Mouse (Mus musculus): ENCODE measurements around the gene Traf3. TPM values are rescaled to one million over a fixed set of nuclear protein-coding genes. Genes with fewer than 3 reads are reported as not detected.
A peak's percentile ranks its signal among the peaks of the same experiment; 100 is the strongest.

Gene Traf3
- total and polyA plus RNA-seq, 2 experiments from 2014 or later = 14.9 to 40.2 TPM

DNA sequence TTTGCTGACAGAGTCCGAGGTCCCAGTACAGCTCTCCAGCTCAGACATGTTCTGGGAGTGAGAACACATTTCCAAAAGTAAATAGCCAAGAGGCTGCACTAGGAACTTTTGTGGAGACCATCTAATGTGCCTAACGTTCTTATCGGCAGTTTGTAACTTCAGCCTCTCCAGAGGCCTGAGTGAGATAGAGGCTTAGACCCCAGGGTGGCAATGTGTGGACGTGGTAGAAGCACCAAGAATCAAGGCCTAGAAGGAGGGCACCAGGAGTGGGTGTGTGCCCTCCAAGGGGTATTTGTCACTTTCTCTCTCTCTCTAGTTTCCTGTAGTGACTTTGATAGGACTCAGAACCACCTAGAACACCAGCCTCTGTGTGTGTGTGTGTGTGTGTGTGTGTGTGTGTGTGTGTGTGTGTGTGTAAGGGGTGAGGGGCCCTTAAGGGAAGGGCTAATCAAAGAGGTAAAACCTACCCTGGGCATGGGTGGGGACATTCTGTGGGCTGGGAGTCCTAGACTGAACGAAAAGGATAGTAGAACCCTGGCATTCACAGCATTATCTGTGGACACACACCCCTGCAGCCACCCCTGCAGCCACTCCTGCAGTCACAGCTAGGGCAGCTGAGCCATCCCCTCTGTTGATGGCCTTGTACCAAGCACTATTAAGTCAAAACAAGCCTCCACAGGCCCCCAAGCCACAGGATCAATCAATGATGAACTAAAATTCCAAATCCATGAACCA is 14.6 kb upstream of the Traf3 start:
- no peak for DNase-seq (ENCODE audit: low spot score)
- H3K27ac ChIP-seq (ENCODE audit: low read depth, low read length) = no peak overlapping the region
- H3K4me2 ChIP-seq (ENCODE audit: low read depth, low read length, poor library complexity, severe bottlenecking) = no peak overlapping the region
- H3K9me3 ChIP-seq (ENCODE audit: low read length) = no peaks in the 10 kb centered on the region
- no peak for ATAC-seq (ENCODE audit: low FRiP score)
- no peak overlapping the region for H3K4me3 ChIP-seq (ENCODE audit: low read depth, low read length)
- H3K4me1 ChIP-seq (ENCODE audit: insufficient read depth, low read length) = no peaks in the 10 kb centered on the region
- WGBS = 79% methylated on average over 5 of the region's 5 CpGs
- TF ChIP-seq CTCF (IDR thresholded peaks at IDR 0.05) = no peak
- H3K36me3 ChIP-seq (ENCODE audit: insufficient read depth, low read length) = no peaks in the 10 kb centered on the region
- no peaks in the 10 kb centered on the region for H3K27me3 ChIP-seq (ENCODE audit: insufficient read depth, low read length)
- no peak overlapping the region for H3K9ac ChIP-seq (replicated peaks; ENCODE audit: low read length, poor library complexity, severe bottlenecking)

DNA sequence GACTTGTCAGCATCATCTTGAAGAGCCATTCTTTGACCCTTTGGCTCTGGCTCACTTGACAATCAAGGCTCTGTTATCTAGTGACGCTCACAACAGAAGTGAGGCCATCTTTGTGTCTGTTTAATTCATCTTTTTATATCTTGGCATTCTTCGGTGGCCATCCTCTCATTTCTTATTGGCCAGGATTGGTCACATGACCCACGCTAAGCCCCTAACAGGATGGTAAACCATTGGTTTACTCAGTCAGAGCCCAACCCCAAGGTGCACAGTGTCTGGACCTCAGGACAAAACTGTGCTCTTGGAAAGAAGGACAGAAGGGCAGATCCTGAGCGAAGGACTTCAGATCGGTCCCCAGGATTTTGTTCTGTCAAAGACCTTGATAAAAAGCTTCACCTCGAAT is 13.6 kb upstream of the Traf3 start:
- Histone ChIP-seq H3K36me3 (ENCODE audit: insufficient read depth, low read length) (no peaks in the 10 kb centered on the region), H3K27me3 (ENCODE audit: insufficient read depth, low read length) (no peaks in the 10 kb centered on the region), H3K4me1 (ENCODE audit: insufficient read depth, low read length) (no peaks in the 10 kb centered on the region), H3K9ac (replicated peaks; ENCODE audit: low read length, poor library complexity, severe bottlenecking) (no peak overlapping the region), H3K9me3 (ENCODE audit: low read length) (no peaks in the 10 kb centered on the region), H3K4me3 (ENCODE audit: low read depth, low read length) (no peak overlapping the region), H3K27ac (ENCODE audit: low read depth, low read length) (no peak overlapping the region), H3K4me2 (ENCODE audit: low read depth, low read length, poor library complexity, severe bottlenecking) (no peak overlapping the region)
- 89% methylated on average over 6 of the region's 6 CpGs for WGBS
- DNase-seq (ENCODE audit: low spot score) (no peak), ATAC-seq (ENCODE audit: low FRiP score) (no peak)
- TF ChIP-seq CTCF (IDR thresholded peaks at IDR 0.05) = no peak

DNA sequence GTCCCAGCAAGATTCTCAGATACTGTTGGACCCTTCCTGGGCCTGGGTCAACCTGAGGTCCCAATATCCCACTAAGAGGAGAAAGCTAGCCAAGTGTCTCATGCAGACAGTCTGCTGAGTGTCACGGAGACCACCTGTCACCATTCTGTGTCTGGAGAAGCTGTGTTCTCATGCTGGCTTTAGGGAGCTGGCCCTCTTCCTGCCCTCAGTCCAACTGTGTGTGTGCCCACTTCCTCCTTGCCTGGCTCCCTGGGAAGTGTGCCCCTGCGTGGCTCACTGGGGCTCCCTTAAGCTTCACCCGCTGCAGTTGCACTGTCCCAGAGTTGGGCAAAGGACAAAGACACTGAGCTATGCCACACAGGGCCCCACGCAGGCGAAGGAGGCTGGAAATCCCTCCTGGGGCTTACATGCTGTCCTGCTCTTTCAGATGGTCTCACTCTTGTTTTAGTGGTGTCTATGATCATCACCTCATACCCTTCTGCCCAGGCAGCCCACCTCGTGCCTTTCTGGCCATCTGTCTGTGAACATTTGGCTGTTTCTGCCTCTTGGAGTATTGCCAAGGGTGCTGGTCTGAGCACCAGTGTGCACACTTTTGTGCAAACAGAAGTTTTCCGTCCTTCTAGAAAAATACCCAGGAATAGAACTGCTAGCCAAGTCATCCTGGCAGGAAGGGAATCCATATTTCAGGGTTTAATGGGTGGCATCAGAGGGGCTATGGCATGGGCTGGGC is 13.0 kb upstream of the Traf3 start:
- TF ChIP-seq CTCF (IDR thresholded peaks at IDR 0.05) = no peak
- Histone ChIP-seq H3K27me3 (ENCODE audit: insufficient read depth, low read length) (no peaks in the 10 kb centered on the region), H3K4me2 (ENCODE audit: low read depth, low read length, poor library complexity, severe bottlenecking) (no peak overlapping the region), H3K9ac (replicated peaks; ENCODE audit: low read length, poor library complexity, severe bottlenecking) (no peak overlapping the region), H3K36me3 (ENCODE audit: insufficient read depth, low read length) (no peaks in the 10 kb centered on the region), H3K27ac (ENCODE audit: low read depth, low read length) (no peak overlapping the region), H3K9me3 (ENCODE audit: low read length) (no peaks in the 10 kb centered on the region), H3K4me3 (ENCODE audit: low read depth, low read length) (no peak overlapping the region), H3K4me1 (ENCODE audit: insufficient read depth, low read length) (no peaks in the 10 kb centered on the region)
- WGBS = 70% methylated on average over 7 of the region's 7 CpGs
- ATAC-seq (ENCODE audit: low FRiP score) = no peak
- DNase-seq (ENCODE audit: low spot score) = peak; percentile 33

DNA sequence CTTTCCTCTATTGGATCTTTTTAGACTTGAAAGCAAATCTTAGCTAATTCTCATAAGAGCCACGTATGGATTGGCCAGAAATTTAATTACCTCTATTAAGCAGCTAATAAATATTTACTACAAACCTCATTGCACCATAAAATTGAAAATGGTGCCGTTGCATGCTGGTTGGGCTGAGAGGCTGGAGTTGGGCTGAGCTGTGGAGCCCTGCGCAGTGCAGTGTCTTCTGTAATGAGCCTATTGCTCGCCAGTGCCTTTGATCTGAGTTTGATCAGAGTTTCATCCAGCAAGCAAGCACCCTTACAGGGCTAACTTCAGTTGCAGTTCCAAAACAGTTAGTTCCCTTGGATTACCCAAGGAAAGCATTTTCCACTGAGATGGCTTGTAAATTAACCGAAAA is 12.2 kb upstream of the Traf3 start:
- H3K27me3 ChIP-seq (ENCODE audit: insufficient read depth, low read length) = no peaks in the 10 kb centered on the region
- H3K4me2 ChIP-seq (ENCODE audit: low read depth, low read length, poor library complexity, severe bottlenecking) = no peak overlapping the region
- ATAC-seq (ENCODE audit: low FRiP score) (no peak), DNase-seq (ENCODE audit: low spot score) (no peak)
- no peaks in the 10 kb centered on the region for H3K4me1 ChIP-seq (ENCODE audit: insufficient read depth, low read length)
- 64% methylated on average over 5 of the region's 5 CpGs for WGBS
- no peaks in the 10 kb centered on the region for H3K36me3 ChIP-seq (ENCODE audit: insufficient read depth, low read length)
- H3K9ac ChIP-seq (replicated peaks; ENCODE audit: low read length, poor library complexity, severe bottlenecking) = no peak overlapping the region
- no peak for TF ChIP-seq CTCF (IDR thresholded peaks at IDR 0.05)
- H3K27ac ChIP-seq (ENCODE audit: low read depth, low read length) = no peak overlapping the region
- no peaks in the 10 kb centered on the region for H3K9me3 ChIP-seq (ENCODE audit: low read length)
- H3K4me3 ChIP-seq (ENCODE audit: low read depth, low read length) = no peak overlapping the region

DNA sequence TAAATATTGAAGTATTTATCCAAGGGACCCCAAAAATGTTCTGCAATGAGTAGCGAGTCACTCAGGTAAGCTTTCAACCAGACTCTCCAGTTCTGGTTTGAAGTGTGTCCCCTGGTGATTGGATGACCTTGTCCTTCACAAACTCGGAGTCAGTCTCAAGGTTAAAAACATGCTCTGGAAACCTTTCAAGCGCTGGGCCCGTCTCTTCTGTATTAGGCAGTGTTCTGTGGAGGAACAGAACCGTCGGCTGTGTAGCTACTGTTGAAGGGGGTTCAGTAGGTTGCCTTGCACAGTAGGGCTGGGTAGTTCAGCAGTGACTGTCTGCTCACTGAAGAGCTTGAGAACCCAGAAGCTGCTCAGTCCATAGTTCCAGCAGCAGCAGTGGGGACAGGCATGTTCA is 11.5 kb upstream of the Traf3 start:
- no peak overlapping the region for H3K4me3 ChIP-seq (ENCODE audit: low read depth, low read length)
- H3K27me3 ChIP-seq (ENCODE audit: insufficient read depth, low read length) = no peaks in the 10 kb centered on the region
- H3K4me2 ChIP-seq (ENCODE audit: low read depth, low read length, poor library complexity, severe bottlenecking) = no peak overlapping the region
- no peak for TF ChIP-seq CTCF (IDR thresholded peaks at IDR 0.05)
- no peak overlapping the region for H3K27ac ChIP-seq (ENCODE audit: low read depth, low read length)
- H3K4me1 ChIP-seq (ENCODE audit: insufficient read depth, low read length) = no peaks in the 10 kb centered on the region
- no peaks in the 10 kb centered on the region for H3K36me3 ChIP-seq (ENCODE audit: insufficient read depth, low read length)
- H3K9ac ChIP-seq (replicated peaks; ENCODE audit: low read length, poor library complexity, severe bottlenecking) = no peak overlapping the region
- H3K9me3 ChIP-seq (ENCODE audit: low read length) = no peaks in the 10 kb centered on the region
- DNase-seq (ENCODE audit: low spot score) (no peak), ATAC-seq (ENCODE audit: low FRiP score) (no peak)
- 86% methylated on average over 6 of the region's 6 CpGs for WGBS

DNA sequence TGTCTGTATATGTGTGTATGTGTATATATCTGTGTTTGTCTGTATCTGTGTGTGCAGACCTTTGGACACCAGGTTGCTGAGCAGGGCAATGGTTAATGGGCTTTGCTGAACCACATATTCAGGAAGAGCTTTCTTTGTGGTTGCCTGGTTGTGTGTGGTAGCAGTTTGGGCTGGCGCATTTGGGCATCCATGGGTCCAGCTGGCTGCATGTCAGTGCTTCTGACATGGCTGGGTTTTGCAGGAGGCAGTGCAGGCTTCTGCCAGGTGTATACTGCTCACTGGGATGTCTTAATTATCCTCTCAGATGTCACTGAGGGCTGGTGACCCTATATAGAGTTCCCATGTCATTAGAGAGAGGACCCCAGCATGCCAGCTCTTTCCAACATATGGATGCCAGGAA is 10.4 kb upstream of the Traf3 start:
- no peak for ATAC-seq (ENCODE audit: low FRiP score)
- WGBS = 92% methylated on average over 1 of the region's 1 CpGs
- no peak overlapping the region for H3K27ac ChIP-seq (ENCODE audit: low read depth, low read length)
- H3K36me3 ChIP-seq (ENCODE audit: insufficient read depth, low read length) = no peaks in the 10 kb centered on the region
- H3K4me3 ChIP-seq (ENCODE audit: low read depth, low read length) = no peak overlapping the region
- H3K4me2 ChIP-seq (ENCODE audit: low read depth, low read length, poor library complexity, severe bottlenecking) = no peak overlapping the region
- DNase-seq (ENCODE audit: low spot score) = no peak
- H3K9me3 ChIP-seq (ENCODE audit: low read length) = no peaks in the 10 kb centered on the region
- TF ChIP-seq CTCF (IDR thresholded peaks at IDR 0.05) = no peak
- no peak overlapping the region for H3K9ac ChIP-seq (replicated peaks; ENCODE audit: low read length, poor library complexity, severe bottlenecking)
- H3K4me1 ChIP-seq (ENCODE audit: insufficient read depth, low read length) = no peaks in the 10 kb centered on the region
- no peaks in the 10 kb centered on the region for H3K27me3 ChIP-seq (ENCODE audit: insufficient read depth, low read length)
